16 mouse cellular contexts compared by ENCODE assay signal in genomic region chr2:85105426-85106013, GRCm38 (mm10). TPM values are rescaled to one million over a fixed set of nuclear protein-coding genes. Genes with fewer than 3 reads are reported as not detected.
DNase-seq lines count a peak whose midpoint lies in the region; ATAC-seq and TF ChIP-seq lines count a peak whose summit lies in the region.
"Had no signal": no experiment of that assay in that cellular context is flagged by ENCODE, and none has a peak within 500 bp of the region (broad histone marks: within the 10 kb centered on the region; RNA-seq: fewer than 3 reads in every experiment).

No protein-coding gene starts in this region.

- ATAC-seq in kidney, postnatal 0 days (replicated peaks; ENCODE audit: low FRiP score, low read depth) = peak; percentile 40; the same call in 1 of the 2 replicates
- ATAC-seq in intestine, postnatal 0 days = peak; percentile 15; the same call in 1 of the 2 replicates
- ATAC-seq in stomach, postnatal 0 days (ENCODE audit: low FRiP score, low TSS enrichment) = peak; percentile 84
- ATAC-seq: forebrain, postnatal 0 days had no signal

- H3K4me3 ChIP-seq in kidney, postnatal 0 days (replicated peaks; ENCODE audit: low read depth, low read length) = no peak overlapping the region
- no peak overlapping the region for H3K4me3 ChIP-seq in intestine, postnatal 0 days (ENCODE audit: low read depth, low read length)
- H3K4me3 ChIP-seq in stomach, postnatal 0 days (ENCODE audit: low read depth, low read length) = no peak overlapping the region
- H3K4me3 ChIP-seq: hindbrain, embryonic 10.5 days; limb, embryonic 10.5 days; midbrain, embryonic 12.5 days had no signal

- TF ChIP-seq EP300 in stomach, postnatal 0 days (optimal IDR thresholded peaks at IDR 0.05) = no peak

- no peak for TF ChIP-seq CTCF in kidney, postnatal 0 days (IDR thresholded peaks at IDR 0.05; ENCODE audit: low read depth)
- no peak for TF ChIP-seq CTCF in intestine, postnatal 0 days (IDR thresholded peaks at IDR 0.05; ENCODE audit: low read depth)
- TF ChIP-seq CTCF in stomach, postnatal 0 days (IDR thresholded peaks at IDR 0.05; ENCODE audit: low read depth) = no peak

- H3K4me1 ChIP-seq in kidney, postnatal 0 days (replicated peaks; ENCODE audit: insufficient read depth, low read length) = 0 out of 2 replicates have a peak, but pooled peaks cover 12% of the 10 kb centered on the region
- 0 out of 2 replicates have a peak, but pooled peaks cover 5% of the 10 kb centered on the region for H3K4me1 ChIP-seq in intestine, postnatal 0 days (replicated peaks; ENCODE audit: control insufficient read depth, insufficient read depth, low read length)
- H3K4me1 ChIP-seq in stomach, postnatal 0 days (replicated peaks; ENCODE audit: control insufficient read depth, insufficient read depth) = peaks cover 6% of the 10 kb centered on the region; the same call in 1 of the 2 replicates
- H3K4me1 ChIP-seq: hindbrain, embryonic 10.5 days; limb, embryonic 10.5 days; midbrain, embryonic 12.5 days had no signal

- H3K9ac ChIP-seq in kidney, postnatal 0 days (ENCODE audit: low read depth, low read length) = no peak overlapping the region
- H3K9ac ChIP-seq in intestine, postnatal 0 days (ENCODE audit: low read depth, low read length) = no peak overlapping the region
- H3K9ac ChIP-seq in stomach, postnatal 0 days (ENCODE audit: low read length) = no peak overlapping the region
- H3K9ac ChIP-seq: forebrain, postnatal 0 days; liver, embryonic 14.5 days; midbrain, embryonic 12.5 days had no signal

- H3K27ac ChIP-seq in kidney, postnatal 0 days = no peak overlapping the region
- H3K27ac ChIP-seq in intestine, postnatal 0 days (ENCODE audit: low read depth, low read length) = peak overlapping the region; percentile 2; the same call in 1 of the 2 replicates
- peak overlapping the region; percentile 73 for H3K27ac ChIP-seq in stomach, postnatal 0 days (replicated peaks)
- H3K27ac ChIP-seq: hindbrain, embryonic 10.5 days; limb, embryonic 10.5 days; liver, embryonic 14.5 days; midbrain, embryonic 12.5 days had no signal

- no peaks in the 10 kb centered on the region for H3K9me3 ChIP-seq in kidney, postnatal 0 days (replicated peaks; ENCODE audit: low read length)
- H3K9me3 ChIP-seq in intestine, postnatal 0 days (ENCODE audit: control insufficient read depth) = no peaks in the 10 kb centered on the region
- no peaks in the 10 kb centered on the region for H3K9me3 ChIP-seq in stomach, postnatal 0 days (ENCODE audit: control insufficient read depth, low read length)
- H3K9me3 ChIP-seq: hindbrain, embryonic 10.5 days; limb, embryonic 10.5 days had no signal

- H3K27me3 ChIP-seq in kidney, postnatal 0 days (ENCODE audit: insufficient read depth, low read length) = no peaks in the 10 kb centered on the region
- no peaks in the 10 kb centered on the region for H3K27me3 ChIP-seq in intestine, postnatal 0 days (replicated peaks; ENCODE audit: control insufficient read depth, insufficient read depth, low read length)
- no peaks in the 10 kb centered on the region for H3K27me3 ChIP-seq in stomach, postnatal 0 days (ENCODE audit: control insufficient read depth, insufficient read depth, low read length)
- H3K27me3 ChIP-seq: midbrain, embryonic 12.5 days had no signal

- no peaks in the 10 kb centered on the region for H3K36me3 ChIP-seq in kidney, postnatal 0 days (ENCODE audit: insufficient read depth, low read length)
- H3K36me3 ChIP-seq in intestine, postnatal 0 days (ENCODE audit: control insufficient read depth, insufficient read depth) = no peaks in the 10 kb centered on the region
- H3K36me3 ChIP-seq in stomach, postnatal 0 days (ENCODE audit: control insufficient read depth, insufficient read depth, low read length) = no peaks in the 10 kb centered on the region
- H3K36me3 ChIP-seq: hindbrain, embryonic 10.5 days; limb, embryonic 10.5 days; midbrain, embryonic 12.5 days had no signal

- no peak overlapping the region for H3K4me2 ChIP-seq in kidney, postnatal 0 days (ENCODE audit: low read length)
- peak overlapping the region; percentile 17; the same call in 1 of the 2 replicates for H3K4me2 ChIP-seq in intestine, postnatal 0 days (replicated peaks; ENCODE audit: low read depth)
- H3K4me2 ChIP-seq in stomach, postnatal 0 days (replicated peaks; ENCODE audit: low read depth) = no peak overlapping the region
- H3K4me2 ChIP-seq: heart, embryonic 11.5 days; midbrain, embryonic 12.5 days had no signal

- 40% methylated on average over 11 of the region's 11 CpGs for WGBS in kidney, postnatal 0 days
- WGBS in intestine, postnatal 0 days = 20% methylated on average over 11 of the region's 11 CpGs
- 24% methylated on average over 11 of the region's 11 CpGs for WGBS in stomach, postnatal 0 days

- DNase-seq in kidney, postnatal 0 days (ENCODE audit: low spot score) = no peak
- no peak for DNase-seq in kidney, postnatal 36 days
- peak; percentile 43 for DNase-seq in lung, postnatal 14 days
- DNase-seq in stomach, postnatal 0 days (ENCODE audit: low spot score) = peak; percentile 76
- no peak for DNase-seq in thymus, postnatal 25 days
- no peak for DNase-seq in natural killer cell, adult 2 months (ENCODE audit: low spot score in 2 of 2)
- DNase-seq: cerebellum, adult 18-20 months; forebrain, postnatal 0 days; kidney, adult 8-10 months; layer of hippocampus, adult 9-11 months had no signal

RNA-seq across cellular contexts. Expression of gene Aplnr, which starts 30.5 kb away (rescaled TPM):
- 77.7 and 81.3 TPM in 2 replicates for polyA plus RNA-seq in kidney, postnatal 0 days (2015; fragmentation: Nextera tagmentation; extraction: Ambion mirVana)
- polyA plus RNA-seq in intestine, postnatal 0 days (2015; fragmentation: Nextera tagmentation; extraction: Ambion mirVana) = 22.9 and 26.6 TPM in 2 replicates
- 25.1 and 28.0 TPM in 2 replicates for polyA plus RNA-seq in stomach, postnatal 0 days (2015; fragmentation: Nextera tagmentation; extraction: Ambion mirVana)

RNA-seq across cellular contexts. Expression of gene Tnks1bp1, which starts 57.7 kb away (rescaled TPM):
- polyA plus RNA-seq in kidney, postnatal 0 days (2015; fragmentation: Nextera tagmentation; extraction: Ambion mirVana) = 21.8 and 27.9 TPM in 2 replicates
- polyA plus RNA-seq in intestine, postnatal 0 days (2015; fragmentation: Nextera tagmentation; extraction: Ambion mirVana) = 18.0 and 19.5 TPM in 2 replicates
- polyA plus RNA-seq in stomach, postnatal 0 days (2015; fragmentation: Nextera tagmentation; extraction: Ambion mirVana) = 32.9 and 34.0 TPM in 2 replicates

Comparison
In these comparisons a context has a peak if more than half of its experiments do, and no peak if none do; other contexts are left out.
1. ATAC-seq: peak in every context shown above with its lines; median percentile 84 in stomach, postnatal 0 days; 40 in kidney, postnatal 0 days; 15 in intestine, postnatal 0 days.
2. DNase-seq: peak in lung, postnatal 14 days (single experiment) and stomach, postnatal 0 days (single experiment); none in kidney, postnatal 0 days (single experiment), kidney, postnatal 36 days (0 of 2), thymus, postnatal 25 days (single experiment) and natural killer cell, adult 2 months (0 of 2).